Mouse (Mus musculus): ENCODE results near the gene Agmat. TPM values are rescaled to one million over a fixed set of nuclear protein-coding genes. Genes with fewer than 3 reads are reported as not detected.

Gene Agmat
- polyA plus RNA-seq, 1 experiment, result 13.3 TPM

DNA sequence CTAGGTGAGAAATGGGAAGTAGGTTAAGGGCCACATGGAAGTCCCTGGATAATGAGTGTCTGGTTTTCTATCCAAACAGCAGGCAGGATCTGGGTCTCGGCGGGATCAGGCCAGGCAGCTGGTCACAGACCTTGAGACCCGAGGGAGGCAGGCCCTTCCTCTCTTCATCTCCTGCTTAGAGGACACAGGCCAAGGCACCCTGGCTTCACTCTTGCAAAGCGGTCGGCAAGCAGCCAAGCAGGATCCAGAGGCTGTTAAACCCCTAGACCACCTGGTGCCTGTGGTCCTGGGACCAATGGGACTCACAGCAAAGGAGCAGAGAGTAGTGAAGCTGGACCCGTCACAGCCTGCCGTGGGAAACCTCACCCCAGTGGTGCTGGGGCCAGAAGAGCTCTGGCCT is 49.9 kb downstream of the Agmat start:
- H3K4me1 ChIP-seq (ENCODE audit: control insufficient read depth, insufficient read depth, insufficient read length, low read length), result peaks cover 7% of the 10 kb centered on the region; the same call in 1 of the 2 replicates
- no peak for TF ChIP-seq CTCF (IDR thresholded peaks at IDR 0.05; ENCODE audit: extremely low read depth, insufficient read length, insufficient replicate concordance, low read depth, low read length)
- no peak for TF ChIP-seq POLR2A (IDR thresholded peaks at IDR 0.05; ENCODE audit: low read depth, low read length)
- H3K36me3 ChIP-seq (ENCODE audit: control insufficient read depth, insufficient read depth, low read length), result peaks cover 11% of the 10 kb centered on the region
- H3K27me3 ChIP-seq (ENCODE audit: control insufficient read depth, insufficient read depth, low read length), result no peaks in the 10 kb centered on the region
- no peak overlapping the region for H3K27ac ChIP-seq (ENCODE audit: insufficient read depth, low read depth, low read length)
- no peak overlapping the region for H3K4me3 ChIP-seq (ENCODE audit: low read depth, low read length)
- WGBS, result 87% methylated on average over 7 of the region's 7 CpGs

DNA sequence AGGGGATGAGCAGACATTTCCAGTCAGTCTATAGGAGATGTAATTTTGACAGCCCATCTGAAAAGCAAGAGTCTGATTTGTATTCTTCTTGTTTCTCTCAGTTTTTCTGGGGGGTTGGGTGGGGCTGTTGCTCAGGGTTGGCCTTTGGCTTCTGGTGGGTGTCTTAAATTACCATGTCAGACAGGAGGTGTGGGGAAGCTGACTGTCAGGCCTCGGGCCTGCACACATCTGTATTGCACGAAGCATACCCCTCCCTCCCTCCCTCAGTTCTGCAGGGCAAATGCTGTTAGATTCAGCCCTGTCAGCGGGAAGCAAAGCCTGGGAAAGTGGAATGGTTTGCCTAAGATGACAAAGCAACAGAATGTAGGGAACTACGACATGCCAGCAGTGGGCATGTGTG is 50.5 kb downstream of the Agmat start:
- no peak overlapping the region for H3K4me3 ChIP-seq (ENCODE audit: low read depth, low read length)
- H3K36me3 ChIP-seq (ENCODE audit: control insufficient read depth, insufficient read depth, low read length), result peaks cover 11% of the 10 kb centered on the region
- TF ChIP-seq POLR2A (IDR thresholded peaks at IDR 0.05; ENCODE audit: low read depth, low read length) (no peak), CTCF (IDR thresholded peaks at IDR 0.05; ENCODE audit: extremely low read depth, insufficient read length, insufficient replicate concordance, low read depth, low read length) (no peak)
- no peak overlapping the region for H3K27ac ChIP-seq (ENCODE audit: insufficient read depth, low read depth, low read length)
- H3K4me1 ChIP-seq (ENCODE audit: control insufficient read depth, insufficient read depth, insufficient read length, low read length), result peaks cover 7% of the 10 kb centered on the region; the same call in 1 of the 2 replicates
- WGBS, result 90% methylated on average over 4 of the region's 4 CpGs
- H3K27me3 ChIP-seq (ENCODE audit: control insufficient read depth, insufficient read depth, low read length), result no peaks in the 10 kb centered on the region

DNA sequence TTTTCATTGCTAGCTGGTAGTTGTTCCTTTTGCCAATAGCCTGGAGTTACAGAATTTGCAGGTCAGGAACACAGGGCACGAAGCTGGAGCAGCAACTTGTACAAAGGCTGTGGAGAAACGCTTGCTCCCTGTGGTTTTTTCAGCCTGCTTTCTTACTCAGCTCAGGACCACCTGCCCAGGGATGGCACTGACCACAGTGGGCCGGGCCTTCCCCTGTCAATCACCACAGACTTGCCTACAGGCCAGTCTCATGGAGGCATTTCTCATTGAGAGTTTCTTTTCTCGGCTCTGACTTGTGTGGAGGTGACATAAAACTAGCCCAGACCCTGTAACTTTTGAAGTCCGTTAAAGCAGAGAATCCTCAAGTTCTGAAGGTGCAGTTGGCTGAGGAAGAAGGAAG is 51.1 kb downstream of the Agmat start:
- Histone ChIP-seq H3K4me3 (ENCODE audit: low read depth, low read length) (no peak overlapping the region), H3K4me1 (ENCODE audit: control insufficient read depth, insufficient read depth, insufficient read length, low read length) (peaks cover 7% of the 10 kb centered on the region; the same call in 1 of the 2 replicates), H3K36me3 (ENCODE audit: control insufficient read depth, insufficient read depth, low read length) (peaks cover 11% of the 10 kb centered on the region), H3K27ac (ENCODE audit: insufficient read depth, low read depth, low read length) (no peak overlapping the region), H3K27me3 (ENCODE audit: control insufficient read depth, insufficient read depth, low read length) (no peaks in the 10 kb centered on the region)
- TF ChIP-seq POLR2A (IDR thresholded peaks at IDR 0.05; ENCODE audit: low read depth, low read length) (no peak), CTCF (IDR thresholded peaks at IDR 0.05; ENCODE audit: extremely low read depth, insufficient read length, insufficient replicate concordance, low read depth, low read length) (no peak)
- 91% methylated on average over 5 of the region's 5 CpGs for WGBS

- TF ChIP-seq POLR2A (IDR thresholded peaks at IDR 0.05; ENCODE audit: low read depth, low read length) (no peak), CTCF (IDR thresholded peaks at IDR 0.05; ENCODE audit: extremely low read depth, insufficient read length, insufficient replicate concordance, low read depth, low read length) (no peak)
- H3K4me1 ChIP-seq (ENCODE audit: control insufficient read depth, insufficient read depth, insufficient read length, low read length), result no peaks in the 10 kb centered on the region
- no peak overlapping the region for H3K27ac ChIP-seq (ENCODE audit: insufficient read depth, low read depth, low read length)
- H3K4me3 ChIP-seq (ENCODE audit: low read depth, low read length), result no peak overlapping the region
- no peaks in the 10 kb centered on the region for H3K27me3 ChIP-seq (ENCODE audit: control insufficient read depth, insufficient read depth, low read length)
- 93% methylated on average over 4 of the region's 4 CpGs for WGBS
- peaks cover 39% of the 10 kb centered on the region for H3K36me3 ChIP-seq (ENCODE audit: control insufficient read depth, insufficient read depth, low read length)
Observed at GRCm38 (mm10) chr4:141804105-141804504, 57.6 kb downstream of the Agmat start.

DNA sequence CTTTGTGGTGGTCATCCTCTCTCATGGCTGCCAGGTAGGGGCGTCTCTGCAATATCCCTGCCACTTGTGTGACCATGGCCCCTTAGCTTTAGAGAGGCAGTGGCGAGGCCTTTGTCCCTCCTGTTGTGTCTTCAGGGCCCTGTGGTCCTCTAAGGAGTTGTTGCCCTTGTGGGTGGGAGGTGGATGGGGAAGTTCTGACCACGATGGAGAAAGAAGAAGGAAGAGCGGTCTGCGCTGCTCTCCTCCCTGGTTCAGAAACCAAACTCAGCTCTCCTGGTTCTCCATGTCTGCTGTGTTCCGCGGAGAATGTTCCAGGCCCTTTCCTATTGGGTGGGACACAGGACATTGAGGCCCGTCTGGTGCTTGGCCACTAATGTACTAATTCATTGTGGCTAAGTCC is 59.4 kb downstream of the Agmat start:
- TF ChIP-seq POLR2A (IDR thresholded peaks at IDR 0.05; ENCODE audit: low read depth, low read length), result no peak
- no peak for TF ChIP-seq CTCF (IDR thresholded peaks at IDR 0.05; ENCODE audit: extremely low read depth, insufficient read length, insufficient replicate concordance, low read depth, low read length)
- peaks cover 54% of the 10 kb centered on the region for H3K36me3 ChIP-seq (ENCODE audit: control insufficient read depth, insufficient read depth, low read length)
- H3K27ac ChIP-seq (ENCODE audit: insufficient read depth, low read depth, low read length), result no peak overlapping the region
- H3K4me1 ChIP-seq (ENCODE audit: control insufficient read depth, insufficient read depth, insufficient read length, low read length), result no peaks in the 10 kb centered on the region
- WGBS, result 96% methylated on average over 8 of the region's 8 CpGs
- no peaks in the 10 kb centered on the region for H3K27me3 ChIP-seq (ENCODE audit: control insufficient read depth, insufficient read depth, low read length)
- H3K4me3 ChIP-seq (ENCODE audit: low read depth, low read length), result no peak overlapping the region

Other genes starting within 250 kb of the Agmat start
- gene Spen, start 208.1 kb upstream of the Agmat start, polyA plus RNA-seq (2012; rRNA removed), result 30.8 and 56.0 TPM in 2 replicates
- gene Fblim1, start 140.6 kb upstream of the Agmat start, polyA plus RNA-seq (2012; rRNA removed), result 55.3 and 108 TPM in 2 replicates
- gene Tmem82, start 128.0 kb upstream of the Agmat start, polyA plus RNA-seq (2012; rRNA removed), result 46.5 and 61.9 TPM in 2 replicates
- gene Slc25a34, start 122.9 kb upstream of the Agmat start, polyA plus RNA-seq (2012; rRNA removed), result 11.2 and 25.3 TPM in 2 replicates
- gene Plekhm2, start 81.8 kb upstream of the Agmat start, polyA plus RNA-seq (2012; rRNA removed), result 9.7 and 17.0 TPM in 2 replicates
- 9.8 and 16.5 TPM in 2 replicates for gene Rsc1a1, start 61.1 kb upstream of the Agmat start, polyA plus RNA-seq (2012; rRNA removed)
- gene Ddi2, start 23.3 kb upstream of the Agmat start, polyA plus RNA-seq (2012; rRNA removed), result 15.4 and 21.2 TPM in 2 replicates
- gene Dnajc16, start 44.3 kb downstream of the Agmat start, polyA plus RNA-seq (2012; rRNA removed), result 3.2 and 5.3 TPM in 2 replicates
- gene Casp9, start 46.9 kb downstream of the Agmat start, polyA plus RNA-seq (2012; rRNA removed), result 11.5 and 14.6 TPM in 2 replicates
- 124 and 65,009 TPM in 2 replicates for gene Cela2a, start 79.5 kb downstream of the Agmat start, polyA plus RNA-seq (2012; rRNA removed)
- 13.9 and 8,604 TPM in 2 replicates for gene Ctrc, start 99.7 kb downstream of the Agmat start, polyA plus RNA-seq (2012; rRNA removed)
- 188 and 423 TPM in 2 replicates for gene Efhd2, start 128.2 kb downstream of the Agmat start, polyA plus RNA-seq (2012; rRNA removed)

All from small intestine, adult 2 months (tissue).